Mouse (Mus musculus) heart, adult 2 months (tissue): Measurements from ENCODE around the gene Lct.

Experiments used
- CTCF ChIP-seq: fragments of 200-600 bp; IDR thresholded peaks from 2 replicates; pipeline ENCODE4 v1.8.1; 2022; ENCODE audit warnings: antibody characterized with exemption, mild to moderate bottlenecking, moderate library complexity
- POLR2A ChIP-seq: fragments of 200-500 bp; IDR thresholded peaks from 2 replicates; pipeline ENCODE4 v1.6.1; 2011; ENCODE audit warnings: mild to moderate bottlenecking, low read depth, low read length, control low read depth; ENCODE audit not compliant: insufficient read depth

DNA sequence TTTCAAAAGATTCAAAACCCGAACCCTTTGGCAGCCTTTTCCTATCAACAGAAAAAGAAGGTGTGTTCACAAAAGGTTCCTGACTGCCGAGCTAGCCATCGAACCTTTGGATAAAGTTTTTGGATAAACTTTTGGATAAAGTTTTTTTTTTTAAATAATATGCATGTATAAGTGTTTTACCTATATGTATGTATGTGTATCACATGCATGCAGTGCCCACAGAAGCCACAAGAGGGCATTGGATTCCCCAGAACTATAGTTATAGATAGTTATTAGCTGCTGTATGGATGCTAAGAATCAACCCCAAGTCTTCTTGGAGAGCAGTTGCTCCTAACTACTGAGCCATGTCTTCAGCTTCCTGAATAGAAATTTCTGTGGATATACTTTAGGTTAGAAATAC lies 46.4 kb downstream of the Lct start:
- TF ChIP-seq POLR2A (no peak), CTCF (peak; percentile 49)
